Mouse (Mus musculus) myocyte (in vitro differentiated cells): Measurements from ENCODE around the gene Utp15.

Source experiments
- CEBPB ChIP-seq: IDR thresholded peaks from 2 replicates; pipeline ENCODE4 v1.6.1; 2011; ENCODE audit warnings: mild to moderate bottlenecking, moderate library complexity; ENCODE audit not compliant: poor library complexity, insufficient read depth, severe bottlenecking
- E2F4 ChIP-seq: IDR thresholded peaks from one replicate; pipeline ENCODE4 v1.6.1; 2011; ENCODE audit warnings: mild to moderate bottlenecking, control low read depth, moderate library complexity; ENCODE audit not compliant: insufficient read depth
- MYOD1 ChIP-seq, 3 experiments: IDR thresholded peaks; one replicate each; pipeline ENCODE4 v1.6.1; 2011; ENCODE audit warnings: control low read depth in 2 of 3, low read depth in 2 of 3, mild to moderate bottlenecking in 2 of 3, moderate library complexity in 1 of 3; ENCODE audit not compliant: insufficient read length in 2 of 3, control insufficient read depth in 1 of 3
- POLR2A ChIP-seq: IDR thresholded peaks from one replicate; pipeline ENCODE4 v1.6.1; 2011; ENCODE audit warnings: low read depth, mild to moderate bottlenecking, control low read depth, moderate library complexity; ENCODE audit not compliant: insufficient read length
- POLR2AphosphoS2 ChIP-seq: IDR thresholded peaks from one replicate; pipeline ENCODE4 v1.6.1; 2011; ENCODE audit warnings: low read depth, control low read depth; ENCODE audit not compliant: insufficient read length
- REST ChIP-seq: IDR thresholded peaks from one replicate; pipeline ENCODE4 v1.6.1; 2011; ENCODE audit warnings: mild to moderate bottlenecking, control low read depth, moderate library complexity; ENCODE audit not compliant: insufficient read depth, insufficient read length
- SRF ChIP-seq: IDR thresholded peaks from one replicate; pipeline ENCODE4 v1.6.1; 2011; ENCODE audit warnings: low read depth; ENCODE audit not compliant: control insufficient read depth, insufficient read length

GRCm38 (mm10) chr13:98263458-98263987, 682 bp upstream of the Utp15 start:
- TF ChIP-seq E2F4 (no peak), CEBPB (no peak), REST (no peak), MYOD1 (IDR thresholded peaks at IDR 0.05; ENCODE audit: control insufficient read depth in 1 of 3, insufficient read length in 2 of 3, low read depth in 2 of 3) (no peak), POLR2A (no peak), POLR2AphosphoS2 (no peak), SRF (no peak)
